Mouse (Mus musculus) urinary bladder, postnatal 25 days (tissue): ENCODE measurements around the gene Slc7a7.
A peak's percentile ranks its signal among the peaks of the same experiment; 100 is the strongest.

Source experiments
- DNase-seq: peaks from one replicate; pipeline ENCODE4 v3.0.0; 2022; ENCODE audit warnings: low spot score

The Slc7a7 gene

GRCm38 (mm10) chr14:54417623-54418081, at the start of gene Slc7a7:
TSS of gene Slc7a7 (minus strand) at chr14:54417780.
- no peak for DNase-seq

DNA sequence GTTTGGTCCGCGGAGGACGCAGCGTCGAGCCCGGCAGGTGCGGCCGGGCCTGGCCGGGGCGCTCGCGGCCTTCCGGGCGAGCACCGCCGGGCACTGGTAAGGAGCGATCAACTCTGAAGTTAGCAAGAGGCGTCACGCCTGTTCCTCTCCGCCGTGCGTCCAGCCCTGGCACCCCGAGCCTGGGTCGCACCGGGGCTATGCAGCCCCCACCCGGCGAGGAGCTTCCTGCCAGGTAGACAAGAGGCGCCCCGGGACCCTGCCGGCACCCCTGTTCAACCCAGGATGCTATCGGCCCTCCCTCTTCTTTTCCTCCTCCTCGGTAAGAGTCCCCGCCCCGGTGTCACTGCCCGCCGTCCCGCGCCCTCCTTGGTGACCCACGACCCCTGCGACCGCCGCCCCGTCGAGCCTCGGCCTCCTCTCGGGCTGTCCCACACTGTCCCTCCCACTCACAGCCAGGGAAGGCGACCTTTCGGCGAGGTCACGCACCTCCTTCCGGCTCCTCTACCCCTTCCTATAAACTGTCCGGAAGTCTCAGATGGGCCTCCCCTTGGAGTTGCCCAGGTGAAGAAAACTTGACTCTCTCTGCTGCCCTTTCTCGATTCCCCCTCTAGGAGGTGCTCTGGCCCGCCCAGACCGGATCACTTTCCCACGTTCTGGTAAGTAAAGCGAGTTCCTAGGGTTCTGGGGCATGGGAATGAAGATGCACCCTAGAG, 46.9 kb upstream of the Slc7a7 start:
- peak; percentile 51 for DNase-seq

- DNase-seq, result peak; percentile 87
Measured at GRCm38 (mm10) chr14:54463959-54464292, 46.3 kb upstream of the Slc7a7 start, which contains the start of gene Lrp10. TSS of gene Lrp10 (plus strand) at chr14:54464137.

DNA sequence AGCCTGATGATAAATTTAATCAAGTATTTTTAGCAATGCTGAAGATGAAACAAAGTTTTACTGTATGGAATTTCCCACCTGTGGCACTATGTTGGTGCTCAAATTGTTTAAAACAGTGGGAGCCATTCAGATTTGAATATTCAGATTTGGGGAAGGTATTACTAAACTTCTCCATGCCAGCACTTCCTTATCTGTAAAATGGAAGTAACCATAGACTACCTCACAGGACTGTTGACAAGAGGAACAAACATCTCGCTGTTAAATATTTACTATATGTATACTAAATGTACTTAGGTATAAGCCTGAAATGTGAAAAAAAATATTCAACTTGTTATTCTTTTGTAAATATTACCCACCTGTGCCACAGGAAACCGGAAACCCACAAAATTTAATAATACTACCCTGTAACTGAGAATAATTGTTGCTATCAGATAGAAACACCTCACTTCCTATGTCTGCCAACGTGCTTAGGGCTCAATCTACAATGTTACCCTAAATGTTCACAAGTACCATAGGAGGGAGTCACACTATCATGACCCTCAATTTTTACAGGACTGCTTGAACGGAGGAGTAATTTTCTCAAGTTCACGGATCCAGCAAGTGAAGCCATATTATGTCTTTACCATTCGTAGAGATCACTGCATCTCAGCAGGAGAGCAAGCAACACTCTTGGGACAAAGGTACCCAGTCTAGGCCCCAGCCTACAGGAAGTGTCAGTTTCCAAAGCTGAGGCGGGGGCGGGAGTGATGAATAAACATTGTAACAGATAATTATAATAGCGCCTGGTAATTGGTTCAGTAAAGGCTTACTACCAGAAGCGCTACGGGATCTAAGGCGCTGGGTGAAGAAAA, 45.8 kb upstream of the Slc7a7 start:
- DNase-seq, result no peak

GRCm38 (mm10) chr14:54462146-54462545, 44.6 kb upstream of the Slc7a7 start:
- no peak for DNase-seq

DNA sequence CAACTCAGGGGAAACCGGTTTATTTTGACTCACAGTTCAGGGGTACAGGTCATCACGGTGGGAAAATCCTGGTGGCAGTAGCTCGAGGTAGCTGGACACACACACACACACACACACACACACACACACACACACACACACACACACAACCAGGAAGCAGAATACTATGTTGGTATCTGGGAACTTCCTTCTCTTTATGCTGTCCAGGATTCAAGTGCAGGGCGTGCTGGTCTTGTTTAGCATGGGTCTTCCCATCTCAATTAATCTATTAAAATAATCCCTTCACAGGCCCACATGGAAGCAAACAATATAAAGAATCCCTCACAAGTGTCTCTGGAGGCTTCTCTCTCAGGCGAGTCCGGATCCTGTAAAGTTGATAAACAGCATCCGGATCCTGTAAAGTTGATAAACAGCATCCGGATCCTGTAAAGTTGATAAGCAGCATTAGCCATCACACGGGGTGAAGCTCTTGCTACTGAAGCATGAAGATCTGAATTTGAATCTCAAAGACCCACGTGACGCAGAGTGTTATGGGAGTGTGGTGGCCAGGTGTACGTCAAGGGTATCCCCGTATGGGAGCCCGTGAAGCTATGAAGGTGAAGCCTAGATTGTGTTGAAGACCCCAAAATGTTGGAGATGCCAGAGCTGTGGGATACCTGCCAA, 40.5 kb upstream of the Slc7a7 start:
- no peak for DNase-seq

DNA sequence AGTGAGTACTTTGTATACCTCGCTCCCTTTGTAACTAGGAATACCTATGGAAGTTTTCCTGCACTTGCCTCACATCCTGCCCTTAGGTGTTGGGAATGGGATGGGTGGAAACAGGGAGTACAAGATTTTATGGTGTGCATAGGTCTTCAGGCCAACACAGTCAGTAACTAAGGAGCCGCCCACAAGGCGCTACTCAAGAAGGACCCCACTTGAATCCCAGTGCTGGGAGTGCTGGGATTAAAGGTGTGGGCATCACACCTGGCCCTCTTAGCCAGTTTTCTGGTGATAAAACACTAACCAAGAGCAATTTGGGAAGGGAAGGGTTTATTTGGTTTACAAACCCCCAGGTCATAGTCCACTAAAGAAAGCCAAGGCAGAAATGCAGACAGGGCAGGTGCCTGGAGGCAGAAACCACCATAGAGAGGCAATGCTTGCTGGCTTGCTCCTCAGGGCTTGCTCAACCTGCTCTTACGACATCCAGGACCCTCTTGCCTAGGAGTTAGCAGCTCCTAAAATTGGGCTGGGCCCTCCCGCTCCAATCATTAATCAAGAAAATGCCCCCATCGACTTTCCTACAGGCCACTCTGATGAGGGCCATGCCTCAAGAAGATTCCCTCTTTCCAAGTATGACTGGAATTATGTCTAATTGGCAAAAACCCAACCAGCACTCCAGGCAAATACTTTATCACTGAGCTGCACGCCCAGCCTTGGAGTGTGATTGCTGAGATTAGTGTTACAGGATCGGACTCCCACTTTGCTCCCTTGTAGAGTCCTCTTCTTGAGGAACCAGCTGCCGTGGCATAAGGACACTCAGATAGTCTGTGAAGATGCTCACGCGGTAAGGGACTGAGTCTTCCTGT, 37.3 kb upstream of the Slc7a7 start:
- DNase-seq, result no peak

DNA sequence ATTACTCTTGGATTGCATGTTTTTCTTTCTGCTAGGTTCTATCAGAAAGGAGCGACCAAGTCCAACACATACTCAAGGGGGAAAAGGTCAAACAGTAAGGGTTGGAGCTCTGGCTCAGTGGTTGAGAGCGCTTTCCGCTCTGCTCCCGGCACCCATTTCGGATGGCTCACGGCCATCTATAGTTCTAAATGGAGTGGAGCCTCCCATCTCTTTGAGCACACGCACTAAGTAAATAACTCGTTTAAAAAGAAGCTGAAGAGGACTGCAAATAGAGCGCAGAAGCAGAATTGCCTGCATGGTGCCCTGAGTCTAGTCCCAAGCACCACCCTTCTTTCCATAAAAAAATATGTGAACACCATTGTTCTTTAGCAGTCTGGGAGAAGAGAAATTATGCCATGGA, 36.0 kb upstream of the Slc7a7 start:
- no peak for DNase-seq

DNA sequence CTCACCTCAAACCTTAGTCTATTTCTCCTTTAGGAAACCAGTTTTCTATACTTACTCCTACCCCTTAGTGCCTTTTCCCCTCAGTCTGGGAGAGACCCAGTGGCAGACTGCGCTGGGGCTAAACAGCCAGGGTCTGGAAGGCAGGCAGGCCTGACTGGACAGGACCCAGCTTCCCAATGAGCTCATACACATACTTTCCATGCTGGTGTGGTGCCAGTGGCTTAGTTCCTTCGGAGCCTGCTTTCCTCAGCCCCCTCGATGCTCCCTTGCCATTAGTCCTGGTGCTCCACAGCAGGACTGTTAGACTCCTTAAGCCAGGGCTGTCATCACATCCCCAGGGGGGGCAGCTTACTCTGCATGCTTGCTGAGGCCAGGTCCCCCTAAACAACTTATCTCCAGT, 27.9 kb upstream of the Slc7a7 start:
- no peak for DNase-seq

DNA sequence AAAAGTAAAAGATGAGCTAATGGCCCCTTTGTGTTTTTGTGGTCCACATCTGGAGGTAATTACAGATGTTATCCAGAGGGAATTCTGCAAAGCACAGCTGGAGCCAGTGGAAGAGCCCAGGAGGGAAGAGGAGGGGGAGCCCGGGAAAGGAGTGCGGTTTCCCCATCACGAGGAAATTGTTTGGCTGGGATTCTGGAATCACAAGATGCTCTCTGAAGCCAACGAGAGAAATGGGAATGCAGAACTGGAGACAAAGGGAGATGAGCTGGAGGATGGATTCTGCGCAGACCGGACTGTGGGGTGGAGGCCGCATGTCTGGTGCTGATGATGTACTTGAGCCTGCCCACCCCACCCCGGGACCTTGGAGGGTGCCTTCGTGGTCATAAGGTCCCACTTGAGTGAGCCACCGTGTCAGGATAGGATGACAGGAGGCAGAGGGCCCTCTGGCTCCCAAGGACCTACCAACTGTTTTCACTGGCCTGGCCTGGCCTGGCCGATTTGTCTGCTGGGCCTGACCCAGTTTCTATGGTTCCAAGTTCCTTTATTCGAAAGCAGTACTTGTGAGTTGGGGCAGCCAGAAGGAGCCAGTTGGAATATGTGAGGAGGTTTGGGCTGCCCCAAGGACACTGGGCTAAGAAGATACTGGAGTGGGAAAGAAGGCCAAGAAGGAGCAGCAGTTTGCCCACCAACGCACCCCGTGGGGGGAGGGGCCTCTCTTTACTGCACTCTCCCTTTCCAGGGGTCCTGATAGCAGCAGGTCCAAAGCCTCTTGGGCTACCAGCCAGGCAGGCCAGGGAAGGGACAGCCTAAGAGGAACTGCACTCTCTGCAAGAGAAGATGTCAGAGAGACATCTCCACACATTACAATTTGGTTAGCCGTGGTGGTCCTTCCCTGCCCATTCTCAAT, 26.4 kb upstream of the Slc7a7 start:
- DNase-seq, result peak; percentile 33

DNA sequence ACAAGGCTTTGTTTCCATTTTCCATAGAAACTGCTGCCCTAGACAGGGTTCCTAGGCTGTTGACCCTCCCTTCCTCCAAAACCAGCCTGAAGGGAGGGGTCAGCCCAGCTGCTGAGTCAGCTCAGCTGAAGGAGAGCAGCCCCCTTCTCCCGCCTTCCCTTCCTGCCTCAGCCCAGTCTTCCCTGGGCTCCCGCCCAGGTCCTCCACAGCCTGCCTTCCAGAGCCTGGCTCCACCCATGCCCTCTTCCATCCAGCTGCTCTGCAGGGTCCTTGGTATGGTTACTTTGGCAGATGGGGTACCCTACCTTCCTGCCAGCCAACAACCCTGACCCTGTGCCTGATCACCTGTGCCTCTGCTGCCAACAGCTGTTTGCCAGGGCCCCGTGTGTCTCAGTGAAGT, 25.6 kb upstream of the Slc7a7 start:
- DNase-seq, result peak; percentile 40

DNA sequence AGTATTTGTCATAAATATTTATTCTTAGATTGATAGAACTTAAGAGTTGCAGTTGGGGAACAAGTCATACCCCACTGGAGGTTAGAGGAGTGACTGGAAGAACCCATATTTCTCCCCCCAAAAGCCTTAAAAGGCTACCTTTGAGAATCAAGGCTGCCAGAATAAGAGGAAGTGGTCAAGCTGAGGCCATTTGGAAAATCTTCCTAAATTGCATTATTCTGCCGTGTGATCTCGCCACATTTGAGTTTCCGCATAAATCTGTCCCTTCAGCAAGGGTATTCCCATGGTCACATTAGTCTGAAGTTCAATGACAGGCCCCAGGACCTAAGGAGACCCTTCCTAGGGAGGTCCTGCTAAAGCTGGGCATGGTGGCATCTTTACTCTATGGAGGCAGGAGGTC, 25.0 kb upstream of the Slc7a7 start:
- no peak for DNase-seq

DNA sequence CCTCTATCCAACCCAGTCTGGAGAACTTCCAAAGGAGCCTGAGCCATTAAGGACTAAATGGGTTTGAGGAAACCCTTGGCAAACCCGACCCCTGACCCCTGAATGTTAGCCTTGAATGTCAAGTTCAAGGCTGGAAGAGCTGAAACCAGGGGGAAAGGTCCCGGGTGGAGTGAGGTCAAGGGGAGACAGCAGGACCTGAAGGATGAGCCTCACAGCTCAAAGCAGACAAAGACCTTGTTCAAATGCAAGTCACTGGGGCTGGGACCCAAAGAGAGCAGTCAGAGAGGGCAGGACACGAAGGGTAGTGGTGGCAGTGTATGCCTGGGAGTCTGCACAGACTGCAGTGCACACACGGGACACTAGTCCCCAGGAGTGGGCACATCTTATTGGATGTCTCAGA, 23.8 kb upstream of the Slc7a7 start:
- DNase-seq, result no peak

- no peak for DNase-seq
Measured at GRCm38 (mm10) chr14:54440538-54440937, 23.0 kb upstream of the Slc7a7 start.

GRCm38 (mm10) chr14:54439610-54440009, 22.0 kb upstream of the Slc7a7 start:
- no peak for DNase-seq

DNA sequence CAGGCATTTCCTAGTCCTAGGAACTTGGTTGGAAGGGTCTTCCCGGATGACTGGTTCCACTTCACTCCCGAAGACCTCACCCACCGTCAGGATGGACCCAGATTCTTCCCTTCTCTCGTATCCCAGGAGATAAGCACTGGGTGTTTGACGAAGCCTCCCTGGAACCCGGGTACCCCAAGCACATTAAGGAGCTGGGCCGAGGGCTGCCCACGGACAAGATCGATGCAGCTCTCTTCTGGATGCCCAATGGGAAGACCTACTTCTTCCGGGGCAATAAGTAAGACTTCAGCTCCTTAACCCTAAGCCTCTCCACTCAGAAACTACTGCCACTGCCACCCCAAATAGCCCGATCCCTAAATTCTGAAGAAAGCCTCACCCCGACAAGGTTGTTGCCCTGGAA, 21.6 kb upstream of the Slc7a7 start:
- DNase-seq, result no peak

- no peak for DNase-seq
Measured at GRCm38 (mm10) chr14:54435194-54435918, 17.8 kb upstream of the Slc7a7 start.

DNA sequence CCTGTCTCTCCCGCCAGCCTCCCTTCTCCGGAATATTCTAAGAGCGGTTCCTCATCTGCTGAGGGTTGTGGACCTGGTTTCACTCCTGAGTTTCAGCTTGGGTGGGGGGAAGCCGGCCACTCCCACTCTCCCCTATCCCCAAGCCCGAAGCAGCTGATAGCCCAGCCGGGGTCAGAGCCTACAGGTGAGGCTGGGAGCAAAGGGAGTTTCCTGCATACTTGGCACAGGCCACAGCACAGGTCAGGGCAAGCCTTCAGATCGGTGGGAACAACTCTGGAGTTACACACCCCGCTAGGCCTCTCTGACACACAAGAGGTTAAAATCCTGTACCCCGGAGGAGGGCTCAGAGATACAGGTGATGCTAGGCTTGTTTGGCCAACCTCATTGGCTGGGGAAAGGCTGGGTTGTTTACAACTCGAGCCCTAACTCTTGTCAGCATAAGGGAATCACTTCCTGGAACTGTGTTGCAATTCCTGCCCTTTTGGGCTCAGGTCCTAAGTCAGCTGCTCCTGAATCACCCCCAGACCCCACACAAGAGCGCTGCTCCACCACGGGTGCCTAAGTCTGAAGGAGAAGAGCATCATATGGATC, 16.5 kb upstream of the Slc7a7 start:
- peak; percentile 49 for DNase-seq
